Mouse (Mus musculus): ENCODE data around the gene Mbd5. TPM values are rescaled to one million over a fixed set of nuclear protein-coding genes. Genes with fewer than 3 reads are reported as not detected.

Gene Mbd5
- polyA plus RNA-seq, 1 experiment from 2014 or later: 22.6 TPM

- Histone ChIP-seq H3K36me3 (no peaks in the 10 kb centered on the region), H3K4me1 (peaks cover 15% of the 10 kb centered on the region), H3K4me3 (no peak overlapping the region), H3K27me3 (ENCODE audit: insufficient read depth, poor library complexity, severe bottlenecking) (no peaks in the 10 kb centered on the region), H3K27ac (no peak overlapping the region), H3K9me3 (no peaks in the 10 kb centered on the region)
- no peak for DNase-seq (ENCODE audit: low spot score)
- WGBS: 66% methylated on average over 4 of the region's 4 CpGs
These were observed 410.4 kb downstream of the Mbd5 start for GRCm38 (mm10) chr2:49359706-49360105.

- Histone ChIP-seq H3K4me1 (peaks cover 23% of the 10 kb centered on the region), H3K4me3 (no peak overlapping the region), H3K27me3 (ENCODE audit: insufficient read depth, poor library complexity, severe bottlenecking) (no peaks in the 10 kb centered on the region), H3K36me3 (no peaks in the 10 kb centered on the region), H3K9me3 (no peaks in the 10 kb centered on the region), H3K27ac (no peak overlapping the region)
- WGBS: 48% methylated on average over 5 of the region's 5 CpGs
- DNase-seq (ENCODE audit: low spot score): no peak
These were observed 415.2 kb downstream of the Mbd5 start for GRCm38 (mm10) chr2:49364546-49364945.

GRCm38 (mm10) chr2:49366878-49367545 lies 417.7 kb downstream of the Mbd5 start:
- H3K9me3 ChIP-seq: no peaks in the 10 kb centered on the region
- H3K4me1 ChIP-seq: peaks cover 23% of the 10 kb centered on the region
- H3K36me3 ChIP-seq: no peaks in the 10 kb centered on the region
- H3K4me3 ChIP-seq: no peak overlapping the region
- H3K27ac ChIP-seq: no peak overlapping the region
- 78% methylated on average over 14 of the region's 14 CpGs for WGBS
- H3K27me3 ChIP-seq (ENCODE audit: insufficient read depth, poor library complexity, severe bottlenecking): no peaks in the 10 kb centered on the region
- no peak for DNase-seq (ENCODE audit: low spot score)

GRCm38 (mm10) chr2:49367546-49367917 lies 418.2 kb downstream of the Mbd5 start:
- Histone ChIP-seq H3K27me3 (ENCODE audit: insufficient read depth, poor library complexity, severe bottlenecking) (no peaks in the 10 kb centered on the region), H3K27ac (no peak overlapping the region), H3K4me3 (no peak overlapping the region), H3K36me3 (no peaks in the 10 kb centered on the region), H3K9me3 (no peaks in the 10 kb centered on the region), H3K4me1 (peaks cover 27% of the 10 kb centered on the region)
- no peak for DNase-seq (ENCODE audit: low spot score)
- 43% methylated on average over 17 of the region's 17 CpGs for WGBS

GRCm38 (mm10) chr2:49371632-49372031 lies 422.3 kb downstream of the Mbd5 start:
- Histone ChIP-seq H3K36me3 (no peaks in the 10 kb centered on the region), H3K4me1 (peaks cover 14% of the 10 kb centered on the region; the same call in 1 of the 2 replicates), H3K4me3 (no peak overlapping the region), H3K27me3 (ENCODE audit: insufficient read depth, poor library complexity, severe bottlenecking) (no peaks in the 10 kb centered on the region), H3K9me3 (no peaks in the 10 kb centered on the region), H3K27ac (no peak overlapping the region)
- DNase-seq (ENCODE audit: low spot score): no peak
- WGBS: 77% methylated on average over 5 of the region's 5 CpGs

- no peaks in the 10 kb centered on the region for H3K9me3 ChIP-seq
- DNase-seq (ENCODE audit: low spot score): no peak
- H3K27me3 ChIP-seq (ENCODE audit: insufficient read depth, poor library complexity, severe bottlenecking): no peaks in the 10 kb centered on the region
- no peaks in the 10 kb centered on the region for H3K36me3 ChIP-seq
- whole genome bisulfite sequencing: 16% methylated on average over 3 of the region's 3 CpGs
- H3K4me1 ChIP-seq: peaks cover 7% of the 10 kb centered on the region; the same call in 1 of the 2 replicates
- H3K27ac ChIP-seq: no peak overlapping the region
- H3K4me3 ChIP-seq: no peak overlapping the region
These were observed 423.3 kb downstream of the Mbd5 start for GRCm38 (mm10) chr2:49372586-49372985.

Other genes with a start within 250 kb of the Mbd5 start
- gene Acvr2a, start 135.4 kb upstream of the Mbd5 start, polyA plus RNA-seq (2016; fragmentation: Nextera tagmentation; extraction: Ambion mirVana): 13.3 and 14.8 TPM in 2 replicates
- 94.4 and 97.8 TPM in 2 replicates for gene Orc4, start 769 bp downstream of the Mbd5 start, polyA plus RNA-seq (2016; fragmentation: Nextera tagmentation; extraction: Ambion mirVana)

Measured in heart, embryonic 10.5 days (tissue).